Mouse (Mus musculus) 416B (cell line): ENCODE measurements at regions not wholly inside any gene's neighbourhood (a gene's known extent, or its start where the extent isn't known, plus 50 kb on each side); places are given as distances from the start of the nearest gene placed in this dataset.
A peak's percentile ranks its signal among the peaks of the same experiment; 100 is the strongest.

Experiments used
- DNase-seq: peaks from one replicate; pipeline ENCODE4 v3.0.0; 2011; ENCODE audit warnings: low read depth

DNA sequence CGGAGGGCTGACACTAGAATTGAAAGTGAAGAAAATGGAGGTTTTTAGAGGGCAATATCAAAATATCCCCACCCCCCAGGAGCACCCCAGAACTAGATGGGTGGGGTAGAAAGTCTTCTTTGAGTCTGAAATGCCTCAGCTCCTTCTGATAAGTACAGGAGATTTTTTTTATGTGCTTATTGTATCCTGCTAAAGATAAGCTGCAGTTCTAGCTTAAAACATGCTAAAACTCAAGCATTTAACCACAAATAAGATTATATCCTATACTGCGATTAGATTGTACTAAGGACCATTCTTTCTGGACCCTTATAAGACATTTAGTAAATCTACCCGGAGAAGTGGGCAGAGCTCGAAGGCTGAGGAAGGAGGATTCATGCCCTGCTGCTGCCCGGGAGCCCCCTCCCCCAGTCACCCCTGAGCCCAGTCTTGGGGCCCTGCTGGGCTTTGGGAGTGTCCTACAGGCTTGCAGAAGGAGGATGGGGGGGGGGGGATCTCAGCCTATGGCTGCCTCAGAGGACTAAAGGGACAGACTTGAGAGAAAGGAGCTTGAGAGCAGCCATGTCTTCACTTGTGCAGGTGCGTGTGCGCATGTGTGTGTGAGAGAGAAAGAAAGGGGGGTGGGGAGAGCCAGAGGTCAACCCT is 61.5 kb upstream of the Galnt10 start:
- no peak for DNase-seq

DNA sequence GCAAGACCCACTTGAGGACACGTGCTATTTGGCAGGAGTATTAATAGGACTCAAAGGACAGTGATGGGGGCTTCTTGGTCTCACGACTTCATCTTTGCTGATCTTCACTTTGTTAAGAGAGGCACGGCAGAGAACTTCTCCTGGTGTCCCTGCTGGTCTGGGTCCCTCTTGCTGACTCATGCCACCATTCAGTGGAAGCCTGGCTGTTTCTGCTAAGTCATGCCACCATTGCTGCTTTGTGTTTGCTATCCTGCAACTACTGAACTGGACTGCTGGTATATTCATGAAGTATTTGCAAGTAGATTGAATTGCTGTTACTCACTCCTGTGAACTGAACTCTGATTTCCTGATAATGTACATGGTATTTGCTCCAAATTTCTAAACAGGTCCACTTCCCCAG is 59.6 kb upstream of the Galnt10 start:
- peak; percentile 42 for DNase-seq

DNA sequence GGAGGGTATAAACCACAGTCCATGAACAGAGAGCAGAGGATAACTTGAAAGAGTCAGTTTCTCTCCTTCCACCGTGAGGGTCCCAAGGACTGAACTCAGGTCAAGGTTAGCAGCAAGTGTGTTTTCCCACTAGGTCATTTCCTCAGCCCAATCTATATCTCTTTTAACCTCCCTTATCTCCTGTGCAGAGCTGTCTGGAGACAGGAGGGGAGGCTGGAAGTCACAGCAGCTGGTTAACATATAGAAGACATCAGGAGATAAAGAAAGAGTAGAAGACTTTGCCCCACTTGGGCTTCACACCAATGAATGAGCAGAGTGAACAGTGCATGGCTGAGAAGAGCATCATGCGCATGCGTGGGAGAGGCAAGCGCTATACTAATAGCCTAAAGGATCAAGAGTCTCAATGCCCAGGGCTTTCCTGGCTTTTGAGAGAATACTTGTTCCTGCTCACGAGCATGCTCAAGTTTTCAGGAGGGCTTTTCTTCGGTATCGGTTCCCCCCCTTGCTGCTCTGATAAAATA is 53.0 kb upstream of the Galnt10 start:
- no peak for DNase-seq
